Mouse (Mus musculus): ENCODE measurements around the gene Clybl.

- TF ChIP-seq CTCF (IDR thresholded peaks at IDR 0.05; ENCODE audit: extremely low read depth, insufficient read depth, low read length) (no peak), POLR2A (IDR thresholded peaks at IDR 0.05; ENCODE audit: extremely low read depth, insufficient read depth, low read length) (no peak)
These were observed 142.4 kb downstream of the Clybl start for GRCm38 (mm10) chr14:122323838-122324458.

All from cortical plate, adult 2 months (tissue).